Mouse (Mus musculus): ENCODE measurements around the gene Wfs1.
"Not testable (repeated sequence)": the region's sequence is repeated elsewhere in the genome, so short reads cannot be mapped to it uniquely, and the experiment has no call there.

The Wfs1 gene

GRCm38 (mm10) chr5:36988124-36988780, 753 bp downstream of the Wfs1 start:
- no peak for DNase-seq (ENCODE audit: low spot score)

GRCm38 (mm10) chr5:36986617-36987016, 2.4 kb downstream of the Wfs1 start:
- no peak for DNase-seq (ENCODE audit: low spot score)

GRCm38 (mm10) chr5:36982271-36982670, 6.7 kb downstream of the Wfs1 start:
- DNase-seq (ENCODE audit: low spot score) = no peak

- DNase-seq (ENCODE audit: low spot score) = no peak
These were observed 9.4 kb downstream of the Wfs1 start for GRCm38 (mm10) chr5:36979631-36980030.

- peak; percentile 31 for DNase-seq (ENCODE audit: low spot score)
These were observed 10.0 kb downstream of the Wfs1 start for GRCm38 (mm10) chr5:36979001-36979400.

GRCm38 (mm10) chr5:36977809-36978208, 11.2 kb downstream of the Wfs1 start:
- no peak for DNase-seq (ENCODE audit: low spot score)

- DNase-seq (ENCODE audit: low spot score) = no peak
These were observed 13.7 kb downstream of the Wfs1 start for GRCm38 (mm10) chr5:36975336-36975735.

GRCm38 (mm10) chr5:36971587-36971986, 17.4 kb downstream of the Wfs1 start:
- DNase-seq (ENCODE audit: low spot score) = no peak

- no peak for DNase-seq (ENCODE audit: low spot score)
These were observed 28.5 kb downstream of the Wfs1 start for GRCm38 (mm10) chr5:36960501-36960900.

GRCm38 (mm10) chr5:36958837-36959236, 30.2 kb downstream of the Wfs1 start:
- DNase-seq (ENCODE audit: low spot score) = peak; percentile 48

- DNase-seq (ENCODE audit: low spot score) = no peak
These were observed 33.6 kb downstream of the Wfs1 start for GRCm38 (mm10) chr5:36955366-36955765.

GRCm38 (mm10) chr5:36952311-36952710, 36.7 kb downstream of the Wfs1 start:
- DNase-seq (ENCODE audit: low spot score) = no peak

GRCm38 (mm10) chr5:36950871-36951270, 38.1 kb downstream of the Wfs1 start:
- peak; percentile 27 for DNase-seq (ENCODE audit: low spot score)

GRCm38 (mm10) chr5:36948831-36949230, 40.2 kb downstream of the Wfs1 start:
- DNase-seq (ENCODE audit: low spot score) = peak; percentile 80

GRCm38 (mm10) chr5:36946445-36946844, 42.6 kb downstream of the Wfs1 start:
- peak; percentile 76 for DNase-seq (ENCODE audit: low spot score)

GRCm38 (mm10) chr5:36945713-36946112, 43.3 kb downstream of the Wfs1 start:
- no peak for DNase-seq (ENCODE audit: low spot score)

GRCm38 (mm10) chr5:36945102-36945701, 43.8 kb downstream of the Wfs1 start:
- no peak for DNase-seq (ENCODE audit: low spot score)

- no peak for DNase-seq (ENCODE audit: low spot score)
These were observed 44.5 kb downstream of the Wfs1 start for GRCm38 (mm10) chr5:36944552-36944951.

GRCm38 (mm10) chr5:36942446-36942845, 46.6 kb downstream of the Wfs1 start:
- no peak for DNase-seq (ENCODE audit: low spot score)

GRCm38 (mm10) chr5:36938991-36939390, 50.0 kb downstream of the Wfs1 start:
- not testable (repeated sequence) for DNase-seq (ENCODE audit: low spot score)

GRCm38 (mm10) chr5:36938021-36938420, 51.0 kb downstream of the Wfs1 start:
- DNase-seq (ENCODE audit: low spot score) = no peak

- DNase-seq (ENCODE audit: low spot score) = no peak
These were observed 52.5 kb downstream of the Wfs1 start for GRCm38 (mm10) chr5:36936548-36936947.

- peak; percentile 14 for DNase-seq (ENCODE audit: low spot score)
These were observed 53.2 kb downstream of the Wfs1 start for GRCm38 (mm10) chr5:36935486-36936473.
